Mouse (Mus musculus) thymus, adult 18-20 months (tissue): ENCODE results near the gene Gtdc1.

Experiments
- DNase-seq, 2 experiments: peaks; one replicate each; pipeline ENCODE4 v3.0.0; 2022; ENCODE audit warnings: mixed read lengths in 2 of 2

Gtdc1 gene

DNA sequence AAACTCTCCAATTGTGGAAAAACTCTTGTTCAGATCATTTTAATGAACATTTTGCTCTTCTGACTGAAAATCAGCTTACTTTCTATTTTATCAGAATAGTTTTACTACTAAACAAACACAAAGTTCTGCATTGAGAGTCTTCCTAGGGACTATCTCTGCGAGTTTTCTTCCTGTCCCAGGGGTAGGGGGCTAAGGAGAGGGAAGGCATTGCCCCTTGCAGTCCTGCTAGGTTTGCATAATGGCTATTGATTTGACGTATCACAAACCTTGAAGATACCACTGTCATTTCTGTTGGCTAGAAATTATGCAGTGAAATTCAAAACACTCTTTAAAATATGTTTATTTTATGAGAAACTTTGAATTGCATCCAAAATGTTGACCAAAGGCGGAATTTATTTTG lies 355.6 kb downstream of the Gtdc1 start:
- DNase-seq = no peak

DNA sequence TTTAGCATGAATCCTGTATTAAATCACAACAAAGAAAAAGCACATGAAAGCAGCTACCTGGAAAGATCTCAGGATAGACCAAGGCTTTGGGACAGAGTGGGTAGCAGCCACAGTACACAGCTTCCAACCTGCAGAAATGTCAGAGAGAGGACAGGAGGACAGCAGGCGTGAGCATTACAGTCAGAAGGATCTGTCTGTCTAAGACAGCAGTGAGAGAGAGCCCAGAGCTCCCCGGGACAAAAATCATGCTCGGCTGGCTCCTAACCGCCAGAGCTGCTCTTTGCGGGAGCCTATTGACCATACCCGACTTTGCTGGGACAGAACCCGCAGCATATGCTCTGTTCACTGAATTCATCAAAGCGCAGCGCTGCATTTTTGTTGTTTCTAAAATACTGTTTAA lies 356.3 kb downstream of the Gtdc1 start:
- no peak for DNase-seq

DNA sequence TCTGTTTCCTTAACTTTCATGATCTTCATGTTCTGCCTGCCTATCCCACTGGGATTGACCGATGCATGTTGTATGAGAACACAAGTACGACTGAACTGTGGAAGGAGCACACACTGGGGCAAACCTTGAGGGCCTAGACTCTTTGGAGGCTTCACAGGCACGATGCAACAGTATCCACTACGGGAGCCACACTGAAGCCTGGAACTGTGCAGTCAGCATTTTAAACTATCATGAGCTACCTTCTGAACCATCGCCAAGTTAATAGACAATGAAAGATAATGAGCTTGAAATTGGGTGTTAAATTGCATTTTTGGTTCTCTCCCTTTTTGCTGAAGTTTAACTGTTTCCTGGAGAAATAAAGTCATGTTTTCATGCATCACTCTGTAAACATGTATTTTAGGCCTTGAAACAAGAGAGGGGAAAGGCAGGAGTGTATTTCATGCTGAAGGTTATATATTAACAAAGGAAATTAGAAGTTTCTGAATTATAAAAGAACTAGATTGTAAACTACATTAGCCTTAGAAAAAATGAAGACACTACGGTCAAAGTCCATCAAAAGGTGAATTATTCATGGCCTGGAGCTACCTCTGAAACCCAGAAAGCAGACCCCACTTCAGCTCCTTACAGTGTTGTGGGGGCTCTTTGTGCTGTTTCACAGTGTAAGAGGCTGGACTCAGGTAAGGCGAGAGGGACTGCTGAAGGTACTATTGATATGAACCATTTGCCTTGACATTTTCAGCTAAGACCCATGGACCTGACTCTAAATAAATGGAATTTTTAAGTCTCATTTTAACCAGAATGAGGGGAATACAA lies 358.1 kb downstream of the Gtdc1 start:
- DNase-seq = no peak

DNA sequence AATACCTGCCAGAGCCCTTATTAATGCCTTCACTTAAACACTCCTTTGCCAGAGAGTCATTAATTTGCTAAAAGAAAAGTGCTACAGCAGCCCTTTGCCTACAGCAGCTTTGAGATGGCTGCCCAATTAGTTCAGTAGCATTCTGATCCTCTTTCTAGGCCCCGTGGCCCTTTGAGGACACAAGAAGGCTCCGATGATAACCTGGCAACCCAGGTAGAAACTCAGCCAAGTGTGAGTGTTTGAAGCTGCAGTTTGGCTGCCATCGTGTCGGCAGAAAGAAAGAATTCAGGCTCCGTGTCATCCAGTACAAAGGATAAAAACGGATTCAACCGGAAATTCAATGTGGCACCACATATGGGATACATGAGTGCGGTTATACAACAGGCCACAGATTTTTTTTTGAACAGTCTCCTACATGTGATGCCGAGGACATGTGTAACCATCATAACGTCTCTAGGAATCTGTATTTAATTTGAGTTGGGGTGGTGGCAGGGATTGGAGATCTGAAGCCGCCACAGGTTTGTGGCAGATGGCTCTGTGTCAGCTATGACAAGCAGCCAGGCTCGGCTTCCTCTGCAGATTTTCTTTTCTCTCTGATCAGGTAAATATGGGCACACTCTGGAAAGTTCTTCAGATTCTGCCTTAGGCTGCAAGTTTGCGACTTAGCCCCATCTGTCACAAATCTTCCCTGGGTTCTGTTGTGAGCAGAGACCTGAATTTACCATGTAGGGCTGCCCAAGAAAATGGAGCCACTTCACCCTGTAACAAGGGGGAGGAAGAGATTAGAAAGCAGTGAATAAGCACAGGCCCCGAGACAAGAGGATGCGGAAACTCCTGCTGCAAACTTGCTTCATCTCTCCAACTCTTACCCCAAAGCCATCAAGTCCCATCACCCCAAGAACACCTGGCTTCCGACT lies 362.4 kb downstream of the Gtdc1 start:
- DNase-seq = no peak

DNA sequence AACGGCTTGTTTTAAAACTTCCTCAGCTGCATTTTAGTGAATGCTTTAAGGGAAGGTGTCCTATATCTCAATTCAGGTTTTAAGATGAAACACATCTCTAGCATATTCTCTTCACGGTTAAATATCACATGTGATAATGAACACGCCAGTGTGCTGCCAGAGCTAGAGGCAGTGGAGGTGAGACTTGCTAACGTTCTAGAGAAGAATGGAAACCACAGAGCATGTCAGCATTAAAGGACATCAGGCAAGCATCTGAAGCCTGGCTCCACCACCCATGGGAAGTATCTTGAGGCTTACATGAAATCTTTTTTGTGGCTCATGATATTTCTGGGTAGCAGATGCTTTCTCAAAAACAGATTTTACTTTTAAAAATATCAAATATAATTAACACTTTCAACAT lies 365.7 kb downstream of the Gtdc1 start:
- DNase-seq = no peak

DNA sequence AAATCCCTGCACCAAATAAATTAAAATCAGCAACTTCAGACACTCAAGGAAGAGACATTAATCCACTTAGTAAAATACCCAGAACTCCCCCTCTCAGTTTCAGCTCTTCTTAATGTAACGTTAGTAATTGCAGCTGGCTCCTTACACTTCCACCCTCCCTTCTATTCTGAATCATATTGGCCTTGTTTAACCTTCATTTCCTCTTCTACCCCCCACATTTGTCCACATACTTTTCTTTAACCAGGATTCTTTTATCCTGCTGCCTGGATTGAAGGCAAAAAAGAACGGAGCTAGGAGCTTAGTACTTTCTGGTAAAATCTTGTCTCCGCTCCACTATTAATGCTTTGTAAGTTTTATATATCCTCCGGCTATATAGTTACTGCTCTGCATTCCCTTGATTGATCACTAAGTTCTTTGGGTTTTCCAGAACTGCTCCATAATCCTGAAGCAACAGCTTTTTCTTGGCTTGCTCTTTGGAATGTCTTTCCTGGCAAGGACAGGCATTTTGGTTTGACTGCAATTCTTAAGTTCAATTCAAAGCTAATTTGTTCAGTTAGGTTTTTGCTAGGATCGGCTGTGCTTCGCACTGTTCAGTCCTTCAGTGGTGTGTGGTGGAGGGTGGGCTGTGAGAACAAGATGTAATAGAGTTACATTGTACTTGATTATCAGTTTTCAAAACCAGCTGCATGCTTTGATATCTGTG lies 368.1 kb downstream of the Gtdc1 start:
- DNase-seq = no peak

DNA sequence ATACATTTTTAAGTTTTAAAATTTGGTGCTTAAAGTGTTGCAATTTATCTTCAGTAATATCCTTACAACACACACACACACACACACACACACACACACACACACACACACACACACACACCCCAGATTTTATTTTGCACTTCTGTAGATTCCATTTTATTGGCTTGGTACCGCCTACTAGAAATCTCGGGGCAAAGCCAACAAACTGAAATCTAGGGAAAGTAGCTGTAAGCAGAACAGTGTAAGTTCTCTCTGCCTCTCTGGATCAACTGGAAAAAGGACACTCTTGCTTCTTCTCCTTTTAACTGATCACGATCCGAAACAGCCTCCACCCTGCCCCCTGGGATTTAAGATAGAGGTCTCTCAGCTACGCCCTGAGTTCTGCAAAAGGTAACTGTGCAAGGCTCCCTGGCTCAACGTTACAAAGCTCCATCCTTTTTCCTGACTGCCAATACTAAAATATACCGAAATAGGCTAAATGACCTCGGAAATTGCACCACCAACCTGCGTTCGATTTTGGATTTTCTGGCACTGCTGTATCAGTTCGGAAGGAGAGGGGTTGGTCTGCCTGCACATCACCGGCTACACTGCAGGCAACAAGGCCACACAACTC lies 369.7 kb downstream of the Gtdc1 start:
- DNase-seq = no peak

DNA sequence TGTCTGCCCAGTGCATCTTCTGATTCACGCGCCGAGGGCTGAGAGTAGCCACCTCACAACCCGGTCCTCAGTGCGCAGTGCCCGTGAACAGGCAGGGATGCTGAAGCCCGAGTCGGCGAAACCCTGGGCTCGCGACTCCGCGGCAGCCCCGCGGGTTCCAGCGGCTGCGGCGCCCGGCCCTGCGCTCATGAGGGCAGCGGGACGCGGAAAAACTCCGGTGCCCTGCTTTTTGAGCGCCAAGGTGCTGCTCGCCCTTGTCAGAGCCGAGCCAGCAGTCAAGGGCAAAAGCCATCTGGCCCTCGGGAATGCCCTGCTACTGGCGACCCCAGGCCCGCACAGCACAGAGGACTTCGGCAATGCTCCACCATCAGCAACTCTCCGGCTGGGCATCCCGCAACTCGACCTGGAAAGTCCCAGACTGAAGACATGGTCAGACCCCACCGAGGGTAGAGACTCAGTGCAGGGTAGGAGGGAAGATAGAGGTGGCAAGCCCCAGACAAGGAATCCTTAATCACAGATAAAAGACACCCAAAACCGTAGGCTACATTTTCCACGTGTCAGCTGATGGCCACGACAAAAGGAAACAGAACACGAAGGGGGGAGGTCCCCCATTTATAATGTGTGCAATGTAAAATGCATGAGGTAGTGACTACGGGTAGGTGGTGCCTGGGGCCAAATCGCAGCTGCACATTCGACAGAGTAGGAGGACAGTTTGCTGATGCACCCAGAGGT lies 370.4 kb downstream of the Gtdc1 start:
- DNase-seq = no peak

DNA sequence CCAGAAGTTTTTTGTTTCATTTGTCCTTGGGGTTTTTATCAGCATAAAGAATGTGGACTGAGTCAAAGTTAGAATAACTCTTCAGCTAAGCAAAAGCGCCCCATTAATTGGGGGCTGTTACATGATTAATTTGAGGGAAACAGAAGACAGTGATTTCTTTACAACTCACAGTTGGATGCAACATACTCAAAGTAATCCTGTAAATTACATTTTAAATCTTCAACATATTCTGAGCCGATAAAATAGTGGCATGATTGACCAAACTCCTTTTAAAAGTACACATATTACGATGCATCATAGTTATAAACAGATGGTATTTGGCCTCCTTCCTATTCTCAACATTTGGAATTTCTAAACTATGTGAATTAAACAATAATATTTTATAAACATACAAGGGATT lies 372.7 kb downstream of the Gtdc1 start:
- no peak for DNase-seq

DNA sequence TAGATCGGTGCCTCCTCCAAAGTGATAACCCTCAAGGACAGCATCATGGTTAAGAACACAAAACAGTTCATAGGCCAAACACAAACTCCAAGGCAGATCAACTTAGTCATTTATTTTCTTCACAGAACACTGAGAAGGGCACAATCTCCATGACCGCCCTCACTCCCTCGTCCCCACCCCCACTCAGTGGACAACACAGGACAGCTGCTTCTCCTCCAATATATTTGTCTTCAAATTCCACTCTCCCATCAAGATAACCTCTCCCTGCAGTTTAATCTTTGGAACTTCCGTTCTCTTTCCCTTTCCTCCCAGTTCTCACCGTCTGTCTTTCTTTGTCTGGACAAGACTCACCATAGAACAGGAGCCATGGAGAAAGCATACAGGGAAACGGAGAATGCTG lies 378.1 kb downstream of the Gtdc1 start:
- no peak for DNase-seq

DNA sequence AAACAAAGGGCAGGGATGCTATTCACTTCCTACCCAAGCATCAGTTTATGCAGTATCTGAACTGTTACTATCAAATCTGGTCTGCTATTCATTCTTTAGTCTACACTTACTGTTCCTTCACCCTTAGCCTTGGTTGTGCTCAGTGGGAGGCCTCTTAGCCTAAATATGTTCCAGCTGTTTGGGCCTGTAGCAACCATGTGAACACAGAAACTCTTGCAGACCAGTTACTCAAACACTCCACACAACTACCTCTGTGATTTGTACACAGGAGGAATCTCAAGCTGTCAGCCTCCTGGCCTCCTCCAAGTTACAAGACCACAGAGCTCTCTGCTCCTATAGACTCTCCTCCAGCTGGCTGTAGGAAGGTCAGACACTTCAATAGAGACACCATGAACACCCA lies 384.7 kb downstream of the Gtdc1 start:
- DNase-seq = no peak

DNA sequence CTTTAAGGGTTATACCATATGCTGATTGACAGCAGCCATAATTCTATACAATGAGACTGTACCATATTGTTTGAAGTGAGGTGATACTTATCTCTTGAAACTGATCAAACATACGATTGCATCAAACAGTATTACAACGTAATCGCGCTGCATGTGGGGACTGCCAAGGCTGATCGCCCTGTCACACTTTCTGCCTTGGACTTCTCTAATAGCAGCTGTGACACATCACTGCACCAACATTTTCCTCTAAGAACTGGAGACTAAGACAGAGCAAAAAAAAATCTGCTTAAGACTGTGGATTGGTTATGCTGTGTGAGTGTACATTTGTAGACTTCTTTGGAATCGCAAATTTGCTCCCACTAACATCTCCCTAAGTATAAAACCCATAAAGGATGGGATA lies 385.7 kb downstream of the Gtdc1 start:
- no peak for DNase-seq

DNA sequence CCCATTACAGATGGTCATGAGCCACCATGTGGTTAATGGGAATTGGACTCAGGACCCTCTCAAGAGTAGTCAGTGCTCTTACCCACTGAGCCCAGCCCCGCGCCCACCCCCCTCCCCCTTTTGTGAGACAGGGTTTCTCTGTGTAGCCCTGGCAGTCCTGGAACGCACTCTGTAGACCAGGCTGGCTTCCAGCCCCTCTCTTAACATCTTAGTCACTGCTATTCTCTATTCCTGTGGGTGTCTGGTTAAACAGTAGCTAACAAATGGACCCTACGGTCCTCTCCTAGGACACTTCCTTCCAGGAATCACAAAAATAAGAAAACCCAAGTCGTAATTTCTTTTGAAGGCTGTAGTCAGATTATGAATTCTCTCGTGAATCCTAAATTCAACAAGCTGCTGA lies 386.6 kb downstream of the Gtdc1 start:
- DNase-seq = no peak

DNA sequence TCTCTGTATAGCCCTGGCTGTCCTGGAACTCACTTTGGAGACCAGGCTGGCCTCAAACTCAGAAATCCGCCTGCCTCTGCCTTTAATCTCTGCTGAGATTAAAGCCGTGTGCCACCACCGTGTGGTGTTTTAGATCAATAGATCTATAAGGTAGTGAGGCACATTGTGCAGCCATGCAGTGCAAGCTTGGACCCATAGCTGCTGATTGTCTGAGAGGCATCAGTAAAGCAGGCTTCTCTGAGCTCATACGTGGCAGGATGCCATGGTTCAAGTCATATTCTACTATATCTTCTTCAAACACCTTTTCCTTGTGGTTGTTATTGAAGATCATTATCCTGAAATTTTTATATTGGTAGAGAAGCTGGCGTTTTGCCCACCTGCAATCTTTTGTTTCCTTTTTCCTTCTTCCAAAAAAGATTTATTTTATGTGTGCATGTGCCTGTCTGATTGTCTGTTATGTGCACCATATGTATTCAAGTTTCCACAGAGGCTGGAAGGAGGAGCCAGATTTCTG lies 388.3 kb downstream of the Gtdc1 start:
- no peak for DNase-seq

DNA sequence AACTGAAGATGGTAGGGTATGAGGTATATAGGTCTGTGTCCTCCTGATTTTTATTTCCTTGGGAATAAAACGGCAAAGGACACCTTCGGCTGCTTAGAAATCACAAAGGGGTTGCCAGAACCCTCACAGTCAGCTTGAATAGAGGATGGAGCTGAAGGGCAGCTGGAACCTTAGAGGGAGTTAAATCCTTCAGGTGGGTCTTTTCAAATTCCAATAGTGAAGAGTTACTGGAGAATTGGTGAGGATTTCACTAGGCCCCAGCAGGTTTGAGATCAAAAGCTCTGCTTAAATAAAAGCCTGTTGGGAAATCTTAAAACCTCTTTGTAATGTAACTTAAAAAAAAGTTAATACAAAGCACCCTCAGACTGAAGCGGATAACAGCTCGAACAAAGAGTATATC lies 389.3 kb downstream of the Gtdc1 start:
- DNase-seq = no peak

DNA sequence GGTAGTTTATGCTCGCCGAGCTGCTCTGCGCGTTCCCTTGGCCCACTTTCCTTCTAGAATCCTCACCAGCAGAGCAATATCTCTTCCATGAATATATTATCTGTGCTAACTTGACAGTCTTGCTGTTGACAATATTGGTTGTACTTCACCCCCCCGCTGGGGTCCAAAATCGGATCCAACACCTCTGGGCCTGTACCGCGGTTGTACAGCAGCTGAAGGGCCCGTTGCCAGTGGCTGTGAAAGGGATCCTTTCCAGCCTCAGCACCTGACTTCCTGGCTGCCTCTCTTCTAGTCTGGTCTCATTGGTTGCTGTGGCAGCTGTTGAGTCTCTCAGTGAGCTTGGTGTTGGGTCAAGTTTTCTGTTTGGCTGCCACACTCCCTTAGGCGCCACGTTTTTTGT lies 391.7 kb downstream of the Gtdc1 start:
- no peak for DNase-seq

DNA sequence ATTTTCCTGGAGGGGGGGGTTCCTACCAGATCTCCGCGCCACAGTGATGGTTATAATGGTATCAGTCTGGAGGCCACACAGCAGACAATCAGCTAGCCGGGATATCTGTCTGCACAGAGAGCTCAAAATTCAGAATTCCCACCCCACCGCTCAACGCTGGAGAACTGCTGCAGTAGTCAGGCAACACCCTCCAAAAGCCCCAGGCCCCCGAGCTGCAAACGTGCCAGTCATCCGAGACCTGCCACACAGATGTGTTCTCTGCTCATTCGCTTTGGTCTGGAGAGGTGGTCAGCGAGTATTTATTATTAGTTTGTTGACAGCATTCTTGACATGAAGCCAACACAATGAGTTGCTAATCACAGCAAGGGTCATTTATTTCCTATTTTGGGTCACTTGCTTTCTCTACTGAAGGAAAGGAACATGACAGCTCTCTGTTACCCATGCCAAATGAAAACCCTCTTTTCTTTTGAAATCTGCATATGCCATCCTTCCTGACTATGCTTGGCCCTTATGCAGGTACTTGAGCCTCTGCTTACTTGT lies 392.3 kb downstream of the Gtdc1 start:
- DNase-seq = no peak

DNA sequence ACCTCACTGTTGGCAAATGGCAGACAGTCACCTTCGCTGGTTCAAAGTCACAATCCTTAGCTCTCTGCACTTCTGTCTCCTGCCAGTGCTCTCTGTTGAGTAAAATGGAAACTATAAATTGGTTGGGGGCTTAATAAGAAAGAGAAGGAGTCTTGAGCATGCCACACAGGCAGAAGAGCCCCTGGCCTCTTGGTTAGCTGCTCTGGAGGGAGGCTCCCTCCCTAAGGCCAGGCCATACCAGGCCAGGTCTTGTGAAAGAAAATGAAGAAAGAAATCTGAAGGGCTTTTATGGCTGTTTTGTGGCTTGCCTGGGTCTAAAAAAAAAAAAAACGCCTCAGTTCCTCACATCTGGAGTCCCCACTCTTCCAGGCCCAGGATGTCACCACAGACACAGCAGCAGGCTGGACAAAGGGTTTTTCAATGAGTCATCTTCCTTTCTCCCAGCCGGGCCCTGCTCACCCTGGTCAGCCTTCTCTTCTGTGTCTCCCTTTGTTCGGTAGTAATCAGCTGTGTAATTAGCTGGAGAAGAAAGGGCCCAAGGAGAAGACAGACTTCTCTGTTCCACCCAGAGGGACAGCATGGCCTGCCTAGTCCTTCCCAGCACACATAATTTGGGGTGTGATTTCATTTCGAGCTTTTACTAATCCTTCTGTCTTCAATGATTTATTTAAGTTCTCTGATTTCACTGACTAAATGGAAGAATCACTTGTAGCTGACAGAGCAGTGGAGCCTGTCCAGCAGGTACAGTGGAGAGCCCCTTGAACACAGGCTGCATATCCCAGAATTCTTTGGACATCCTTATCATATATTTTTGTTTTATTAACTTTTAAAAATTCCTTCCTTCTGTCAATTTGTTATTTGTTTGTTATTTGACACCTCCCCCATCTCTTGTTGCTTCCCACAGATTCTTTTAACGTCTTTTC lies 401.1 kb downstream of the Gtdc1 start:
- DNase-seq = no peak

DNA sequence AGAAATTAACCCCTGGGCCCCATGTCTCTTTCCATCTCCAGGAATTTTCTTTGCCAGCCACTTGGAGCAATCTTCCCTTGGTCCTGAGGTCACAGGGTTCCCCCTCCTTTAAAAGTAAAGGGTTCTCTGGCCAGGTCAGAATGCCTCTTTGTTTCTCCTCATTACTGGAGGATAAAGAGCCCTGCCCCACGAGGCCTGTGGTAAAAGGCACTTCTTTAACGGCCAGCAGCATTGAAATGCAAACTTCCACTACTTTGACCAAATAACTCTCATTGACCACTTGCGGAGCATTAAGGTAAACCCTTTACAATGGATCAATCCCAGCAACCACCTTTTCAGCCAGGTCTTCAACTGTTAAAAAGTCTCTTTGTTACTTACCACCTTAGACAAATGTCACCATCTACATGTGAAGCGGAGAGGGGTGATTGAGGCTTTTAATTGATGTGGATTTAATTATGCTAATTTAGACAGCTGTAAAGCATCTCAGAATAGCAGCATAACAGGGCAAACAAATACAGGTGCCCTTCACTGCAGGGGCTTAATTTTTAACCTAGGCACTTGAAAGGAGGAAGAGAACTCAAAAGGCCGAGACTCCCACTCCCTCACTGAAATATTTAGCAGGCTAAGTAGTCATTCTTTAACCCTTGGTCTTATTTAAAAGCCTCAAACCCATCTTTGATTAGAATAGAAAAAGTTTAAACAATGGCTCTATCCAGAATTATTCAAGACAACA lies 402.1 kb downstream of the Gtdc1 start:
- DNase-seq = no peak

DNA sequence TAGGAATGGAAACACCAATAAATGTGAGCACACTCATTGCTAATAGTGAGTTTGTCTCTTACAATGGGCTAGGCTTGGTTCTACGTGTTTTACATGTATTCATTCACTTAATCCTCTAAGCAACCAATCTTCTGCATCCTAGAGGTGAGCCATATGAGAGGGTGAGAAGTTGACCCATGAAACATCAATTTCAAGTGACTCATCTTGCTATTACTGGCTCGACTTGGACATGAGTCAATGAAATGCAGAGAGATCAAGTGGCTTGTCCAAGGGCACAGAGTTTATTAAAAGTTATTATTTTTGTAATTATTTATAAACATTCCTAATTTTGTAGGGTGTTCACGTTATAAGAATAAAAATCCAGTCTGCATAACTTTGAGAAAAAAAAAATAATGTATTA lies 408.2 kb downstream of the Gtdc1 start:
- DNase-seq = no peak
